Mouse (Mus musculus): Measurements from ENCODE around the gene Kbtbd4.
A peak's percentile ranks its signal among the peaks of the same experiment; 100 is the strongest.
"Not testable (repeated sequence)": the region's sequence is repeated elsewhere in the genome, so short reads cannot be mapped to it uniquely, and the experiment has no call there.

The Kbtbd4 gene

GRCm38 (mm10) chr2:90904076-90904855 is at the start of gene Kbtbd4, which contains the start of gene Ndufs3:
Gene Kbtbd4 (plus strand): TSS chr2:90904740.
Gene Ndufs3 (minus strand): TSS chr2:90904827.
- DNase-seq = peak; percentile 98

DNA sequence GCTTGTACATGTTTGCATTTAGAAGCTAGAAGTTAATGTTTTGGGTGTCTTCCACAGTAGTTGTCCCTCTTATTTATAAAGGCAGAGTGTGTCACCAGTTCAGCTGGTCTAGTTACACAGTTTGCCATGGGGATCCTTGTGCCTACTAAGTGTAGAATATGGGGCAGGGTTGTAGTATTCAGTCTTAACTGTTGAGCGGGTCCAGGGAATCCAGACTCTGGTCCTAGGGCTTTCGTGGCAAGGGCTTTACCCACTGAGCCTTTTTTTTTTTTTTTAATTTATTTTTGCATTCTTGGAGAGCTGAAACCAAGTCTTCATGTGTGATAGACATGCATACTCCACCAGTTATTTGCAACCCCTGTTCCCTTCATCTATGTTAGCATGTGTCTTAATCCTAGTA is 43.1 kb upstream of the Kbtbd4 start:
- DNase-seq = no peak

GRCm38 (mm10) chr2:90864184-90864583 is 40.4 kb upstream of the Kbtbd4 start:
- DNase-seq = no peak

DNA sequence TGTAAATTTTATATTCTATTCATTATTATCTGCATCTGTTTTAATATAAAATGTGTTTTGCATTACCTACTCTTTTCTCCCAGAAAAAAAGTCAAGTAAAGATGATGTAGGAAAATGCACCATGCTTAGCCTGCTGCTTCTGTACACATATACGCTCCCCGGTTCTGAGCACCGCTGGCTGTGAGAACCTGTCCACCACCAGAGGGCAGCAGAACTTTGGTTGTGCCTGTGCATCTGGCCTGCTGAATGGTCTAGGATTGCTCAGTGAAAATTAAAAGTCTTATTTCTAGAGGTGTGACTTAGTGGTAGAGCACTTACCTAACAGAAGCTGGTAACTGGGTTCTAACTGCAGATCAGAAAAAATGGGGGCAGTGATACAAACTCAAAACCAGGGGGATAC is 38.0 kb upstream of the Kbtbd4 start:
- DNase-seq = peak; percentile 96

DNA sequence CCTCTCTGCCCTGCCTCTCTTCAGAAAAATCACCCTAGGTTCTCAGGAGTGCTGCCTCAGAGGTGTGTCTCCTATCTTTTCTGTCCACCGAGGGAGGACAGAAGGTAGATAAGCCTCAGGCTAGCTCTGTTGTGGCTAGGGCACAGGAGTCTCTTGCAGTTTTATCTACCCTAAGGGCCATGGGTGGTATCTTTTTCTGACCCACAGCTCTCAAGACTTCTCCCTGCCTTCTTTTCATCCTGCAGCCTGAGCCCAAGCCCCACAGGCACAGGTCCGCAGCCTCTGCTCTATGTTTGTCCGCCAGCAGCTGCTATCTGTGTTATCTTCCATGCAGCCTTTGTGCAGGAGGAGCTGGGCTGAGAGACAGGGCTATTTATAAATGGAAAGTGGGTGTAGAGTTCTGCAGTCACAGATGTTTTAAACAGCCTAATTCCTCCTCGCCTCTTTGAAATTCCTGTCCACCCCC is 34.4 kb upstream of the Kbtbd4 start:
- DNase-seq = peak; percentile 95

- DNase-seq = peak; percentile 91
Measured at GRCm38 (mm10) chr2:90871180-90871961, 33.2 kb upstream of the Kbtbd4 start.

DNA sequence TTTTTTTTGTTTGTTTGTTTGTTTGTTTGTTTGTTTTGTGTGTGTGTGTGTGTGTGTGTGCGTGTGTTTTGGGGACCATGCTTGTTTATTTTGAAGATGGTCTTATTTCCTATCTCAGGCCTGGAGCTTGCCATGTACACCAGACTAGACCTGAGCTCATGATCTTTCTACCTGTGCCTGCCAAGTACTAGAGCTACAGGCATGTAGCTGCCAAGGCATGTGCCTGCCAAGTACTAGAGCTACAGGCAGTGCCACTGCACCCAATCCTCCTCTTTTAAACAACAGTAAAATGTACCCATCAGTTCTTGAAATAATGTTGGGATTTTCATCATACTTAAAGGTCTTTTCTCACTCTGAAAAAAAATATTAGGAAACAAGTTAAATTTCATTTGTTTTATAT is 30.5 kb upstream of the Kbtbd4 start:
- DNase-seq = peak; percentile 95

DNA sequence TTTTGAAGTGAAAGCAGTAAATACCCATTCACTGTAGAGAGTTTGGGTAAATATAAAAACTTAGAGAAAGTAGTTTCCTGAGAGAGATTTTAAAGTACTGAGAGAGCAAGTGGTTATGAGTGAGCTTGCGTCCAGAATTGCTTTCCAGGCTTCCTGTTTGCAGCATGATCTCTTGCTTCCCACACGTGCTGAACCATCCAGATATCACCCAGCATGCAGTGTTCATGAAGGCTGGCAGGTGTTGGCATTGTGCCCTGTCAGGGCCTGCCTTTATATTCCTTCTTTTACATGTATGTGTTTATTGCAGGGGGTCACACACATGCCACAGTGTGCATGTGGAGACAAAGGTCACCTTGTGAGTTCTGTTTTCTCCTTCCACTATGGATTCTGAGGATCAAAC is 29.3 kb upstream of the Kbtbd4 start:
- no peak for DNase-seq

- DNase-seq = no peak
Measured at GRCm38 (mm10) chr2:90877584-90878259, 26.8 kb upstream of the Kbtbd4 start.

DNA sequence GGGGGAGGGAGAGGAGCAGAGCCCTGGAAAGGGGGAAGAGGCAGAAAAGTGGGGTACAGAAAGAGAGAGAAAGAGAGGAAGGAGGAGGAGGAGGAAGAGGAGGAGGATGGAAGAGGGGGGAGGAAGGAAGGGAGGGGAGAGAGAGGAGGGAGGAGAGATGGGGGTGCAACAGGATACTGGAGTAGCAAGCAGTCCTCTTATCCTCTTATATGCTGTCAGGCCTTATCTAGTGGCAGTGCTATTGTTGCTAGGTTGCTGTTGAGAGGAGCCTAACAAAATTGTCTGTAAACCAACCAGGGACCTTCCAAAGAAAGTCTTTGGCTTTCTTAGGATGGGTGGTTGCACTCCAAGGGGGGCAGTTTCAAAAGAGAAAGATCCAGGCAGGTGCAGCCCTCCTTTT is 25.1 kb upstream of the Kbtbd4 start:
- no peak for DNase-seq

- no peak for DNase-seq
Measured at GRCm38 (mm10) chr2:90880144-90880785, 24.3 kb upstream of the Kbtbd4 start.

DNA sequence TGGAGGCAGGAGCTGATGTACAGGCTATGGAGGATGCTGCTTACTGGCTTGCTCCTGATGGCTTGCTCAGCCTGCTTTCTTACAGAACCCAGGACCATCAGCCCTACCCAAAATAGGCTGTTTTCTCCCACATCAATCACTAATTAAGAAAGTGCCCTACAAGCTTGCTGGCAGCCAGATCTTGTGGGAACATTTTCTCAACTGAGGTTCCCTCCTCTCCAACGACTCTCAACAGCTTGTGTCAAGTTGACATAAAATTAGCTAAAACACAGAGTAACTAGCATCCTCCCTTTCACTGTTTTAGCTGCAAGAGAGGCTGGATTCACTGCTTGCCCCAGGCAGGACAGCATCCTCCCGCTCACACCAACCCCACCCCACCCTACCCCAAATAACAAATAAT is 22.7 kb upstream of the Kbtbd4 start:
- no peak for DNase-seq

GRCm38 (mm10) chr2:90885218-90886041 is 19.1 kb upstream of the Kbtbd4 start, which contains the start of gene C1qtnf4:
Gene C1qtnf4 (plus strand): TSS chr2:90885860.
- DNase-seq = no peak

DNA sequence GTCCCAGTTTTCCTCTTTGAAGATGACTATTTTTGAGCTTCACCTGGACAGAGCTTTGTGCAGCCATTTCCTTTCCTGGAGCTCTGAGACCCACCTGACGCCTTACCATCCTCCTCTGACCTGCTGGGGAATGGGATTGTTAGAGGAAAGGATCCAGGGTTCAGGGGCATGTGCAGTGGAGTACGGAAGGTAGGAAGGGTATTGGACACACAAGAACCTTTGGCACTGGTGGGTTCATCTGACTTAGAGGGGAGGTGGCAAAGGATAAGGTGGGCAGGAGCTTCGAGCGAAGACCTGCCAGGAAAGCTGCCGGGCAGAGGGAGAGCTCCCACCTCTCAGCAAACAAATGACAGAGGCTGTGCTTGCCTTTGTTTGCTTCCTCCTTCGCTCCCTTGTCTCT is 18.1 kb upstream of the Kbtbd4 start:
- DNase-seq = no peak

GRCm38 (mm10) chr2:90887627-90888026 is 16.9 kb upstream of the Kbtbd4 start:
- DNase-seq = no peak

GRCm38 (mm10) chr2:90889550-90890548 is 14.7 kb upstream of the Kbtbd4 start:
- DNase-seq = peak; percentile 92

GRCm38 (mm10) chr2:90893673-90894298 is 10.8 kb upstream of the Kbtbd4 start:
- no peak for DNase-seq

- not testable (repeated sequence) for DNase-seq
Measured at GRCm38 (mm10) chr2:90894299-90894677, 10.3 kb upstream of the Kbtbd4 start.

DNA sequence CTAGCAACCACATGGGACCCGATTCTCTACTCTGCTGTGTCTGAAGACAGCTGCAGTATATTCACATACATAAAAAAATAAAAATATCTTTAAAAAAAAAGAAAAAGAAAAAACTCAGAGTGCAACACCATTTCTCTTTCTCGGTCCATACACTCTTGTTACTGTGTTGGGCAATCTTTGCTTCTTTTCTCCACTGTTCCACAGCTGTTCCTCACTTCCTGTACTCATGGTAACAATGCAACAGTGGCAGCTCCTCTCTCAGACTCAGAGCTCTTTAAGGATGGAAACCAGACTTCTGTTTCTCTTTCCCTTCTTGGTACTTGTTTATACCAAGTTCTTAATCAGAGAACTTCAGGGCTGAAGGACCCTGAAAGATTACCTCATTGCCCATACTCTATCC is 1.1 kb upstream of the Kbtbd4 start:
- DNase-seq = no peak

DNA sequence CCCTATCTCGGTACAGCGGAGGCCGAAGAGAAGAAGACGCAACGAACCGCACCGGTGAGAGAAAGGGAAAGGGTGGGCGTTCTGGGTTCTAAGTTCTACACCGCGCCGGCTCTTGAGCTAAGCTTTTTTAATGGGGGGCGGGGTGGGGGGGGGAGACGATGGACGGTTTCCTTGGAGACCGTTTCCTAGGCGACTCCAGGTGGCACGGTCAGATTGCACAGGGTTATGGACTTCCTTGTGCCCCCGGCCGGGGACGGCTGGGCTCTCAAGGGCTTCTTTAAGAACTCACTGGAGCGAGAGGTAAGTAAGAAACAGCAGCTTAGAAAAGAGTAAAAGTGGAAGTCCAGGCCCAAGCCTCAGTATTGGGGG is 300 bp downstream of the Kbtbd4 start:
- no peak for DNase-seq

Measured in heart, adult 11 months (tissue).